Mouse (Mus musculus) gastrocnemius, adult 2 months (tissue): Measurements from ENCODE around the gene Auts2. TPM values are rescaled to one million over a fixed set of nuclear protein-coding genes. Genes with fewer than 3 reads are reported as not detected.
A peak's percentile ranks its signal among the peaks of the same experiment; 100 is the strongest.

Experiments
- DNase-seq: peaks from one replicate; pipeline ENCODE4 v3.0.0; 2022
- H3K27ac ChIP-seq: fragments of 200-600 bp; 2 replicates; pipeline ENCODE4 v1.8.1; 2022; ENCODE audit warnings: mild to moderate bottlenecking
- H3K4me3 ChIP-seq: fragments of 200-600 bp; 2 replicates; pipeline ENCODE4 v1.8.1; 2022; ENCODE audit warnings: mild to moderate bottlenecking, moderate library complexity
- CTCF ChIP-seq: fragments of 200-600 bp; IDR thresholded peaks from 2 replicates; pipeline ENCODE4 v1.8.1; 2022; ENCODE audit warnings: antibody characterized with exemption, mild to moderate bottlenecking, moderate library complexity
- intact Hi-C: fragments of 180-260 bp; cut with DNase I; formaldehyde crosslinking; loops from one replicate; pipeline ENCODE4 v1.15.1; 2025
- total RNA-seq, 2 experiments: library from RNA; stranded (reverse); gene quantifications; 2 replicates each; pipeline ENCODE4 v1.2.3; 2021

Gene Auts2
- total RNA-seq, 2 experiments from 2014 or later = 13.0 to 31.1 TPM

- H3K27ac ChIP-seq = no peak overlapping the region
- intact Hi-C loops = no loop called here
Measured at GRCm38 (mm10) chr5:131631998-131632379, 911.2 kb downstream of the Auts2 start.

GRCm38 (mm10) chr5:131631038-131631997 lies 911.8 kb downstream of the Auts2 start:
- no peak for DNase-seq
- TF ChIP-seq CTCF = no peak
- H3K4me3 ChIP-seq = no peak overlapping the region
- intact Hi-C loops = no loop called here
- no peak overlapping the region for H3K27ac ChIP-seq

More at GRCm38 (mm10) chr5:131631998-131632379, 911.2 kb downstream of the Auts2 start:
- DNase-seq = no peak
- no peak overlapping the region for H3K4me3 ChIP-seq
- no peak for TF ChIP-seq CTCF

- TF ChIP-seq CTCF = no peak
- Histone ChIP-seq H3K4me3 (no peak overlapping the region), H3K27ac (no peak overlapping the region)
- no peak for DNase-seq
- intact Hi-C loops = no loop called here
Measured at GRCm38 (mm10) chr5:131630577-131630976, 912.6 kb downstream of the Auts2 start.

GRCm38 (mm10) chr5:131616113-131616876 lies 926.8 kb downstream of the Auts2 start:
- intact Hi-C loops = no loop called here
- peak overlapping the region; percentile 71 for H3K4me3 ChIP-seq
- peak; percentile 48 for DNase-seq
- H3K27ac ChIP-seq = peak overlapping the region; percentile 61
- no peak for TF ChIP-seq CTCF

- intact Hi-C loops = no loop called here
- TF ChIP-seq CTCF = no peak
- DNase-seq = no peak
- H3K4me3 ChIP-seq = peak overlapping the region; percentile 1; the same call in 1 of the 2 replicates
- no peak overlapping the region for H3K27ac ChIP-seq
Measured at GRCm38 (mm10) chr5:131614238-131614637, 928.9 kb downstream of the Auts2 start.

GRCm38 (mm10) chr5:131613301-131613700 lies 929.8 kb downstream of the Auts2 start:
- intact Hi-C loops = no loop called here
- H3K27ac ChIP-seq = no peak overlapping the region
- DNase-seq = no peak
- H3K4me3 ChIP-seq = no peak overlapping the region
- no peak for TF ChIP-seq CTCF

GRCm38 (mm10) chr5:131610702-131611101 lies 932.4 kb downstream of the Auts2 start:
- TF ChIP-seq CTCF = no peak
- intact Hi-C loops = no loop called here
- no peak for DNase-seq
- no peak overlapping the region for H3K27ac ChIP-seq
- no peak overlapping the region for H3K4me3 ChIP-seq

- H3K4me3 ChIP-seq = no peak overlapping the region
- intact Hi-C loops = no loop called here
- DNase-seq = no peak
- no peak for TF ChIP-seq CTCF
- no peak overlapping the region for H3K27ac ChIP-seq
Measured at GRCm38 (mm10) chr5:131606786-131607185, 936.4 kb downstream of the Auts2 start.

- no peak for DNase-seq
- H3K27ac ChIP-seq = no peak overlapping the region
- no peak for TF ChIP-seq CTCF
- no peak overlapping the region for H3K4me3 ChIP-seq
- intact Hi-C loops = no loop called here
Measured at GRCm38 (mm10) chr5:131601934-131602692, 941.0 kb downstream of the Auts2 start.

- no peak for TF ChIP-seq CTCF
- Histone ChIP-seq H3K4me3 (peak overlapping the region; percentile 63), H3K27ac (peak overlapping the region; percentile 76)
- intact Hi-C loops = no loop called here
- DNase-seq = peak; percentile 93
Measured at GRCm38 (mm10) chr5:131600325-131601125, 942.6 kb downstream of the Auts2 start.

GRCm38 (mm10) chr5:131597503-131597902 lies 945.6 kb downstream of the Auts2 start:
- intact Hi-C loops = no loop called here
- H3K27ac ChIP-seq = no peak overlapping the region

GRCm38 (mm10) chr5:131596591-131596990 lies 946.6 kb downstream of the Auts2 start:
- Histone ChIP-seq H3K27ac (no peak overlapping the region), H3K4me3 (no peak overlapping the region)
- intact Hi-C loops = no loop called here
- no peak for DNase-seq
- TF ChIP-seq CTCF = no peak

More at GRCm38 (mm10) chr5:131597503-131597902, 945.6 kb downstream of the Auts2 start:
- DNase-seq = no peak
- TF ChIP-seq CTCF = no peak
- no peak overlapping the region for H3K4me3 ChIP-seq
